Mouse (Mus musculus) adrenal gland, postnatal 10 days (tissue): ENCODE data around the gene Cks1b. TPM values are rescaled to one million over a fixed set of nuclear protein-coding genes. Genes with fewer than 3 reads are reported as not detected.
"Not testable (repeated sequence)": the region's sequence is repeated elsewhere in the genome, so short reads cannot be mapped to it uniquely, and the experiment has no call there.

Experiments used
- DNase-seq: peaks from one replicate; pipeline ENCODE4 v3.0.0; 2021; ENCODE audit warnings: mixed read lengths
- long read RNA-seq, 2 experiments: library from polyadenylated mRNA; stranded (forward); transcript quantifications; one replicate each; pipeline ENCODE4 v2.0.0; 2021
- total RNA-seq, 2 experiments: library from RNA; stranded (reverse); gene quantifications; 2 replicates each; pipeline ENCODE4 v1.2.3; 2021

The Cks1b gene
- 10 to 100 TPM; 39.8 to 43.2 TPM for total RNA-seq
- long read RNA-seq, experiment 1, transcript Cks1b-201 (3 exons, 849 nt): major isoform, 67 of 81 reads
- long read RNA-seq, experiment 1, partial matches to known transcripts: 10 of 81 reads
- long read RNA-seq, experiment 1, other reads (novel, unspliced or antisense): 4 of 81 reads
- long read RNA-seq, experiment 2, transcript Cks1b-201 (3 exons, 849 nt): major isoform, 32 of 46 reads
- long read RNA-seq, experiment 2, partial matches to known transcripts: 13 of 46 reads
- long read RNA-seq, experiment 2, other reads (novel, unspliced or antisense): 0 of 46 reads

DNA sequence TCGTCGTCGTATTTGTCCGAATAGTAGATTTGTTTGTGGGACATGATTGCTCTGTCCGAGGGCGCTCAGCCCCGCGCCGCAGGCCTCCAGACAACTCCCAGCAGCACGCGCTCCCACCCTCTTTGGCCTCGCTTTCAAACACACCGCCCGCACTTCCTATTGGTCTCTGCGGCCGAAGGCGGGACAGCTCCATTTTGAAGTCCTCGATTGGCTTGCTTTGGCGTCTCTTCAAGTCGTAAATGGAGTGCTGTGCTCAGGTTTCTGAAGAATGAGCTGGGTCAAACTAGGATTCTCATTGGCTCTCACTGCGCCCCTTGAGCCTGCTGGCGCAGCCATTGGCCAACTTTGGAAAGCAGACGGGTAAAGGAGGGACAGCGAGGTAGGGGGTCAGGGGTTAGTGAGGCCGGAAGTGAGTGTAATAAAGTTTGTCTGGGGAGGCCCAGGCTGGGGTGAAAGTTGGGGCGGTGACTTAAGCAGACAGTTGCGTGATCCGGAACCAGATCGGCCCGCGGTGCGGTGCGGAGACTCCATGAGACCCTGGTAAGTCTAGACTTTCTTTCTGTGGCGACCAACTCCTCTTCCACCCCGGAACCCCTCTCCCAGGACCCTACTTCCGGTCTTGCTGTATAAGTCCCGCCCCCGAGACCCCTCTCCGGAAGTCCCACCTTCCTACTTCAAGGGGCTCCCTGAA, at the start of gene Cks1b, which contains the start of gene Shc1:
Gene Cks1b, minus strand, starts transcription at position 214 of the 691 bp plus-strand sequence.
Gene Shc1, plus strand, starts transcription at position 274 of the 691 bp plus-strand sequence.
- peak; percentile 93 for DNase-seq

DNA sequence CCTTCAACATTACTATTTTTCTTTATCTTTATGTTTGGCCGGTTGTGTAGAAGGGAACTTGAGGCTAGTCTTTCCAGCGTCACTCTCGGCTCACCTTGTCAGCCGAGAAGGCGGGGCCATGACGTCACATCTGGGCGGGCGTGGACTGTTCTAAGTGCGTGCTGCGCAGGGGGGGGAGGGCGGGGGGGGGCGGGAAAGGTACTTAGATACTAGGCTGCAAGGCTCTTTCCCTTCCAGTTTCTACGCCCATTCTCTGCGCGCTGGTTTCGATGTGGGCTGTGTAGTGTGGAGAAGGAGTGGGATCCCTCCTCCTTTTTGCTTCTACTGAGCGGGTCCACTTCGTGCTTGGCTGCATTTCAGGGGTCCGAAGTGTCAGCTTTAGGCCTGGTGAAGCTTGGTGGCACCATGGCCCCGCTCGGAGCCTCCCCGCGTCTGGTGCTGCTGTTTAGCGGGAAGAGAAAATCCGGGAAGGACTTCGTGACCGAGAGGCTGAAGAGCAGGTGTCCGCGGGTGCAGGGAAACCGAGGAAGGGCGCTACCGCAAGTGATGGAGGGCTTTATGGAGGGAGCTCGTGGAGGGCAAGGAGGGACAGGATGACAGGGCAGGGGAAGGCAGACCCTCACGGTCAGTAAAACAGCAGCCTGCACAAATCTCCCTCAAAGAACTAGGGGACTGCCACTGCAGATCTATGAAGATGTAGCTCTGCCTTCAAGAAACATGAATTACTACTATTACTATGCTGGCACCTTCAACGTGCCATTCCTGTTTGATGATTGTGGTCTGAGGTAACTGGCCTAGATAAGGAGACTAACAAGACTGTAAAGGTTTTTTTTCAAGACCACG, 41.0 kb upstream of the Cks1b start:
- peak; percentile 96 for DNase-seq

DNA sequence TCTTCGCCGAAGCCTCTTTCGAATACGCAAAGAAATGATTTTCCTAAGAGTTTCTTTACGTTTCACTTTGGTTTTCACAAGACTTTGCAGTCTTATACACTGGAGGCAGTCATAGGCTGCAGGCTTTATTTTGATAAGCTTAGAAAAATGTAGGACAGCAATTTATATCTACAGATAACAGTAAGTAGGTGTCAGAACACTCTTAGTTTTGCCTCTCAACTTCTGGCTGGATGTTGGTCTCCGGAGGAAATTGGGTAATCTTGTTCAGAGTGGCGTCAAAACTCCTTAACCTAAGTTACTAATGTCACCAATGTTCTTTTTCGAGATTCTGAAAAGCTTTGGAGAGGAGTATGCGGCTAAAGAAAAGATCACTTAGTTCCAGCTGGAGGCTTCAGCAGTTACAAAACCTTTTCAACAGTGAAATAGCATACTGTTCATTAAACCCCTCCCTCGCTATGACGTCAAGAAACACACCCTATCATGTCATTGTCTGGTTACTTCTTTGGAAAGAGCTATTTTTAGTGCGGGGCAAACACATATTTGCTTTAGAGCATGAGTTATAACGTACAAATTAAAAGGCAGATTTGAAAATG, 40.3 kb upstream of the Cks1b start:
- DNase-seq: no peak

DNA sequence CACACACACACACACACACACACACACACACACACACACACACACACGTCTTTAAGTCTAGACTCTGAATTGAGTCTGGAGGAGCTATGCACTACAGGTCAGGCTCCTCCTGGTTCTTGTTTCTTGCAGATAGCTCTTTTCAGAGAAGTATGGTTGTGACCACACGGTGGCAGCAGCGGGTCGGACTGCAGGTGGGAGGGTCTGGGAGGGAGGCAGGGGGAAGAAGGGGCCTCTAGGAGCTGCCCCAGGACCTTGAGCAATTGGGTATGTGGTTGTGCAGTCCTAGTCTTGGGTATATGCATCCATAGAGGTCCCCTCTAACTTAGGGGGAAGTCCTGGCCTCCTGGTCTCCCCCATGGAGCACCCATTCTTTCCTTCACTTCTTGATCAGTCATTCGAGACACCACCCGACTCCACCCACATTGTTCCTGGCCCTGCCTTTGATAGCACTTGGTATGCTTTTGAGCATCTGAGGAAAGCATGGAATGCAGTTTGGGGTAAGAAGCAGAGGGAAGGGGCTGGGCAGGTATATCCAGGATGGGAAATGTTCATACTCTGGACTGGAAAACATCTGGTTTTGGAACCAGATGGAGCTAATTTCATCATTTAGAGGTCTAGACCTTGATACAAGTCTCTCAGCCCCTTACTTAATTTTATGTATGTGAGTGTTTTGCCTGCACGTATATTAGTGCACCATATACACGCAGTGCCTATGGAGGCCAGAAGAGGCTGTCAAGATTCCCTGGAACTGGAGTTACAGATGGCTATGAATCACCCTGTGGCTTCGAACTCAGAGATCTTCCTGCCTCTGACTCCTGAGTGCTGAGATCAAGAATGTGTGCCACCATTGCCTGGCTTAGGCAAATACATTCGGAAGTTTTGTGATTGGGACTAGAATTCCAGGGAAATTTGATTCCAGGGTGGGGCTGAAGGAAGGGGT, 38.8 kb upstream of the Cks1b start:
- DNase-seq: peak; percentile 83

DNA sequence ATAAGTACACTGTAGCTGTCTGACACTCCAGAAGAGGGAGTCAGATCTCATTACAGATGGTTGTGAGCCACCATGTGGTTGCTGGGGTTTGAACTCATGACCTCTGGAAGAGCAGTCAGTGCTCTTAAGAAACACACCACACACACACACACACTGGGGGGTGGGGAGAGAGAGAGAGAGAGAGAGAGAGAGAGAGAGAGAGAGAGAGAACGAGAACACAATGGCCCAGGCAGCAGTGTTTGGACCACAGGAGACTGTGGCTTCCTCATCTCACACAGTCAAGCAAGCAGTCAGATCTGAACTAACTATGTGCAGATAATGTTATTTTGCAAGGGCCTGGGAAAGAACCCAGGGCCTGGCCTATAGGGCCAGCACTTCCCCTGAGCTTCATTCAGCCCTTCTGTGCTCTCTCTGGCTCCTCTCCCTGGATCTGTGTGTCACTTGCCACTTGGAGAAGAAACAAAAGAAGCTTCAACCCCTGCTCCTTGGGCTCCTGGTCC, 37.7 kb upstream of the Cks1b start:
- DNase-seq: no peak

DNA sequence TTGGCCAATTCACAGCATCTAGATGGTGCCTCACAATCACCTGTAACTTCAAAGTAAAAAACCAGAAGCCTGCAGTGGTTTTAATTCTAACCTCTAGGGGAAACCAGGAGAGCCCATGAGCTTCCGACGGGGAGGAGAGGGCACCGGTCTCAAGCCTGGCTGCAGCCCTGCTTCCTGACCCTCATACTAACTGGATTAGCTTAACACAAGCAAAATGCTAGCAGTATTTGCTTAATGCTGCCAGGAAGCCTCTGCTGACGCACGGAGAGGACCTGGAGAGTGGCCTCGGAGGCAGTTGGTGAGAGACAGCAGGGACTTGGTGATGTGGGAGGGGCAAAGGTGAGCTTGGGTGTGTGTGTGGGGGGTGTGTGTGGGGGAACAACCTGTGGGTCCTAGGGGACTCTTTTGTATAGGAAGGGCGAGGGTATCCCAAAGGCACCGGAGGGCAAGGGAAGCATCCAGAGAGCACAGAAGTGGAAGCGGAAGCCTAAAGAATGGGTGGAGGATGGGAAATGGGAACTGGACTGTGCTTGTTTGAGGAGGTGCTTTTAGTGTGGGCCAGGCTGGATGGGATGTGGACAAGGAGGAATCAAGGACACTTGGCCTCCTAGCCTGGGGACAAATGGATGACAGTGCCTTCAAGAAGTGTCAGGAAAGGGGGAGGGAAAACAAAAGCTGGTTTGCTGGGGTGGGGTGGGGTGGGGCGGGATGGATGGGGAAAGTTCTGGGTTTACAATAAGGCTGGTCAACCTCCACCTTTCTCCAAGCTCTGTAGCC, 36.4 kb upstream of the Cks1b start, which contains the start of gene Pmvk:
Gene Pmvk, plus strand, starts transcription at position 141 of the 777 bp plus-strand sequence.
- DNase-seq: no peak

DNA sequence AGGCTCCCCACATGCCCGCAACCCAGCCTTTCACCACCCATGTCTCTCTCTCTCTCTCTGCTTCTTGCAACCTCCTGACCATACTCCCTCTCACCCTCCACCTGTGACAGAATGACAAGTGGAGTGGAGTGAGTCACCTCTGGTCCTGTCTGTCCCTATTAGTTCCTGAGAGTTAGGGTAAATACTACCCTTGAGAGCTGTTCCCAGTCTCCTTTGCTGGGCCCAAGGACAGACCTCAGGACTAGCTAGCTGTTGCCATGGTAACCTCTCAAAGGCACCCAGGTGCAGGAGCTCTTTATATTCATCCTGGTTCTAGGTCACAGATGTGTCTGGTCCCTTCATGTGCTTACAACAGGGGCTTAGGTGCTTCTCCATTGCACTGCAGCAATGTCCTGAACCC, 33.7 kb upstream of the Cks1b start:
- DNase-seq: no peak

DNA sequence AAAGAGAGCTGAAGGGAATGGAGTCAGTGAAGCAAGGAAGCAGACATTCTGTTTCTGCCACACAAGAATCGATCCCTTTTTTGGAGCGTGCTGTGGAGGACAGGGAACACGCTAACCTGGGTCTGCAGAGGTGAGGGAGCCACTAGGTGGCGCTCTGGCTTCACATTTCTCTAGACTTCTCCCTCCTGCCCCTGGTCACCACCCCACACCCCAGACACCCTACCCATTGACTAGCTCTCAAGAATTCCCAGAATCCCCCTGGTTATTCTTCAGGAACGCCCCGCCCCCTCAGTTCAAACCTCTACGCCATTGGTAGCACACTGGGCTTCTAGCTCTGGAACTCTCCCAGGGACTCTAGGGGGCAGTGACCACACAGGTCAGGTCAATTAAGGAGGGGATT, 31.4 kb upstream of the Cks1b start:
- DNase-seq: peak; percentile 81

DNA sequence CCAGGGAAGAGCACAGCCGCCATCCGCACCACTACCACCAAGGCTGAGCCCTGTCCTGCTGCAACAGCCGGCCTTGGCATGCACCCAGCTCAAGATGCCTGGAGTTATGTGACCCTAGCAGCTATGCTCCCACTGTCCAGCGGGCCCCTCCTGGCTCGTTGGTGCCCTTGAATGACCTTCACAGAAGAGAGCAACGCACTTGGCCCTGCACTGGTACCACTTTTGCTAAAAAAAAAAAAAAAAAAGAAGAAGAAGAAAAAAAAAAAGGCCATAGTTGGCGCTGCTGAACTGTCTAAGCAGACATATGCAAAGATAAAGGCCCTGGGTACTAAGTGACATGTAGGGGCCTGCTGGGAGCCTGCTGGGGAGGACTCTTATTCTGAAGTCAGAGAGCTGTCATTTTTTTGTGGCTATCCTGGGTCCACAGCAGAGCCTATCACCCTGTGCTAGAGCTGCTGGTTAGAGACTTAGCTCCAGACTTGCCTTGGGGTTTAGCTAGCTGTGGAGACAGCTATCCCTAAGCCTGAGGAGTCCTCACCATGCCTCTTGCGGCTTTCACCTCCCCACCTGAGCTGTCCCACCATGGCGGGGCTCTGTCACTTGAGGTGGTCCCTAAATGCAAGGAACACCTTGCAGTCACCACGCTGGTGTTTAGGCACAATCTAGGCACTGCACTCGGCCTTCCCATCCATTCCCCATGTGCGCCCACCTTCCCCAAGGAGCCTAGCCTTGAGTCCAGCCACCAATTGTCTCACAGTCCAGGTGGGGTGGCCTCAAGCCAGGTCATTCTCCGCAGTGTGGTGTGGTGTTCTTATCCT, 30.7 kb upstream of the Cks1b start:
- peak; percentile 83 for DNase-seq

DNA sequence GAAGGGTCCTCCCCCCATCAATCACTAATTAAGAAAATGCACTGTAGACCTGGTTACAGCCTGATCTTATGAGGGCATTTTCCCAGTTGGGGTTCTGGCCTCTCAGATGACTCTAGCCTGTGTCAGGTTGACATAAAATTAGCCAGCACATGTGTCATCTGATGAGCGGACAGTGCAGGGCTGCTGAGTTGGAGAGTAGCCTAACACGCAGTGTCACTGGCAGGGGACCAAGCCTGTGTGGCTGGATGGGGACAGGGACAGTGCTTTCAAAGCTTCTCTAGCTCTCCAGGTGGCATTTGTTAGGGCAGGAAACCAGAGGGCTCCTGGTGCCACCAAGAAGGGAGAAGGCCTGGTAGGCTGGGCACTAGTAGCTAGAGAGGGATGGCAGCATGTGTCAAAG, 22.5 kb upstream of the Cks1b start:
- DNase-seq: peak; percentile 64

DNA sequence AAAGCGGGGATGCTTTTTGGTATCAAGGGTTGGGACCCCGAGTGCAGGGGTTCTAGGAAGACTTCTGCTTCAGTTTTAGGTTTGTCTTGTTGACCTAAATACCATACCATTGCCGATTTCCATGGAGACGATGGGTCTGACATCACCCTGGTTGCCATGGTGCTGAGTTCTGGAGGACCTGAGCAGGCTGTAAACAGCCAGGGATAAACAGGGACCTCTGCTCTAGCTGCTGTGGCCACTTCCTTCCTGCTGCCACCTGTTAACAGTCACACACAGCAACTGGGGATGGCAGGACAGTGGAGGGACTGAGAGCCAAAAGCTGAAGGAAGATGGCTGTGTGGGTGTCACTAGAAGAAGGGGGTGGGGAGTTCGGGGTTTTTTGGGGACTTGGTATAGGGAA, 19.1 kb upstream of the Cks1b start:
- peak; percentile 40 for DNase-seq

DNA sequence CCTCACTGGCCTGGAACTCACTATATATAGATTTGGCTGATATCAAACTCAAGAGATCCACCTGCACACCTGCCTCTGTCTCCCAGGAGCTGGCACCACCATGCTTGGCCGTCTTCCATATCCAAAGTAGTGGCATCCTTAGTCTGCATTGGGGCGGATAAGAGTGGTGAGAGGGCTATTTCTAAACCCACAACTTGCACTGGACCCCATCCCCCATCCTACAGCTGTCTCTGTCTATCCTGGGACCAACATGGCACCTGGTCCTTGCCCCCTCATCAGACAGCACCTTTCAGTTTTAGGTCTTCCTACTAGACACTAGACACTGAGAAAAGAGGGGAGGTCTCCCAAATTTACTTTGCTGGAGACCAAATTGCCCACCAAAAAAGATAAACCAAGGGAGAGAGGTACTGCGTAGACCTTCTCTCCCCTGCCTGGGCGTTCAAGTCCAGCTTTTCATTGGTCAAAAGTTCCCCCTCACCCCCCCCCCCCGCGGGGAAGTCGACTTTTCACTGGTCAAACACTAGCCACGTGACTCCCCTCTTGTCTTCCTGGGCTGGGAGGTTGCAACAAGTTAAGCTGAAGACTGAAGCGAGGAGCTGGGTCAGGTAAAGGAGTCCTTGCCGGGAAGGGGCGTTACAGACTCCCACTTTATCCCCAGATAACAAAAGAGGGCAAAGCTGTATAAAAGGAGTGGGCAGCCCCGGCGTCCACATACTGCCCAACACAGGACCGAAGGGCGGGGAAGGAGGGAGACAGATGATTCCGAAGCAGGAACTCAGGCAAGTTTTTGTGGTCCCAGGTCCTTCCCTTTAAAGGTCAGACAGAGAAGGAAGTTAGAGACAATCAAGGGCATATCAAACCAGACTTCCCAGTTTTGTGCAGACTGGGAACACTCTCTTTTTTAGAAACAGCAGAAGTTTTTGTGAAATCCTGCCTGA, 18.3 kb upstream of the Cks1b start, which contains the start of gene Pbxip1:
Gene Pbxip1, plus strand, starts transcription at position 531 of the 938 bp plus-strand sequence.
- DNase-seq: peak; percentile 79

DNA sequence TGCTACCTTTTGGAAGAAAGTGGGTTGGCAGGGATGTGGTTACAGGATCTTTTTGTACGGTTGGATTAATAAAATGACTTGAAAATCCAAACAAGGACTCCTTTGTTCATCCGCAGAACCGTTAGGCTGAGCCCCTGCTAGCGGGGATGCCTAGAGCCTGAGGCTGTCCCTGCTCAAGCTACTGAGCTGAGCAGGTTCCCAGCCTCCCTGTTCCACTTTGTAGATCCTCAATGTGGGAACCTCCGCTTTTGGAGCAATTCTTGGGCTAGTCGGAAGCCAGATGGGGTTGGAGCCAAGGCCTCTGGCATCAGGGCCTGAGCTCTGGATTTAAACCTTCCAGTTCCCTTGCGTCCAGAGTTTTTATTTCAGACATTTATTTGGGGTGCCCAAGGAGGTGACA, 16.9 kb upstream of the Cks1b start:
- DNase-seq: no peak

DNA sequence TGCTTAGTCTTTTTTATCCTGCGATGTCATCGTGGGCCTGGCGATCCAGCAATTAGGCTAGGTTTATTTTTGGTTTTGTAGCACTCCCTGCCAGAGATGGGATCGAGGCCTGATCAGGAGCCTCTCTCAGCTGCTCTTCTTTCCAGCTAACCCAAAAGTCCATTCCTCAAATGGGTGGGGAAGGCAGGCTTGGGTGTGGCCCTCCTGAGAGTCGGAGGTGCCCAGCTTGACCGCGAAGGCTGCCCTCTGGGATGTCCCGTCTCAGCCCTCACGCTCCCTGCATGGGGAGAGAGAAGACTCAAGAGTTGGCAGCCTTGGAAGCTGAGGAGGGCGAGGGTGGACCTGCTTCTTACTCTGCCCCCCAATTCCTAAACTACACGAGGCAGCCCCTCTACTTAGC, 16.3 kb upstream of the Cks1b start:
- no peak for DNase-seq

DNA sequence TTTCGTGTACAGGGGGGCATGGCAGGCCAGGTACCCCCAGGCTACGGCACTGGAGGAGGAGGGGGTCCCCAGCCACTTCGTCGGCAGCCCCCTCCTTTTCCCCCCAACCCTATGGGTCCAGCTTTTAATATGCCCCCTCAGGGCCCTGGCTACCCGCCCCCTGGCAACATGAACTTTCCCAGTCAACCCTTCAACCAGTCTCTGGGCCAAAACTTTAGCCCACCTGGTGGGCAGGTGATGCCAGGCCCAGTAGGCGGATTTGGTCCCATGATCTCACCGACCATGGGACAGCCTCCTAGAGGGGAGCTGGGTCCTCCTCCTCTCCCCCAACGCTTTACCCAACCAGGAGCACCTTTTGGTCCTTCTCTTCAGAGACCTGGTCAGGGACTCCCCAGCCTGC, 14.4 kb upstream of the Cks1b start:
- no peak for DNase-seq

DNA sequence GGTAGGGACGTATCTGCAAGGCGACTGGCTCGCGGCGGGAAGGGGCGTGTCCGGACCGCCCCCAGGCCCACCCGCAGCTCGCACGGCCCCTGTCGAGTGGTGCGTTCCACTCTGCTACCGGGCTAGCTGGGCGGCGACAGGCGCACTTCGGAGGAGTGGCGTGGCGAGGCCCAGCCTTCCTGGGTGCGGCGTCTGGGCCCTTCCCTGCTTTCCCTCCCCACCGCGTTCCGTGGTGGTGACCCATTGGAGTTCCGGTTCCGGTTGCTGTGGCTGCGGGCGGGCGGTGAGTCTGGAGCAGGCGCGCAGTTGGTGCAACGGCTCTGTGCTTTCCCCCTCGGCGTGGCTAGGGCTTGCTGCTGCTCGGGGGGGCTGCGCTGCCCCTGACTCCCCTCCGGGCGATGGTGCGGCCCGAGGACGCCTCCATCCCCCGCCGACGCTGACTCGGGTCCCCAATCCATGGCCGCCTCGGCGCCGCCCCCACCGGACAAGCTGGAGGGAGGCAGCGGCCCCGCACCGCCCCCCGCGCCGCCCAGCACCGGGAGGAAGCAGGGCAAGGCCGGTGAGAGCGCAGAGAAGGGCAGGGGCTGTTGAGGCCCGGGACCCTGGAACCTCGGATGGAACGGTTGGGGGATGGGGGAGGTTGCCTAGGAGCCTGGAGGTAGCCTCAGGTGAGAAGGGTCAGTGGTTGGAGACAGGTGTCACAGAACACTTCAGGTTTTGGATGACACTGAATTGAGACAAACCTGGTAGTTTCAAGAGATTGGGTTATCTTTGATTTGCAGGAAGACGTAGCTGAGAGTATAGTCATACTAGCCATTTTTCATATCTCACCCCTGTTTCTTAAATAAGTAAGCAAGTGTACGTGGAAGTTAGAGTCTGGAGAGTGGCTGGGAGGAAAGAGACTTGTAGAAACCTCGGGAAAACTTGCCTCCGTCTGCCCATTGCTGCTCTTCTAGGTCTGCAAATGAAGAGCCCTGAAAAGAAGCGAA, 12.3 kb upstream of the Cks1b start, which contains the start of gene Pygo2:
Gene Pygo2, plus strand, starts transcription at position 44 of the 989 bp plus-strand sequence.
- DNase-seq: peak; percentile 97

DNA sequence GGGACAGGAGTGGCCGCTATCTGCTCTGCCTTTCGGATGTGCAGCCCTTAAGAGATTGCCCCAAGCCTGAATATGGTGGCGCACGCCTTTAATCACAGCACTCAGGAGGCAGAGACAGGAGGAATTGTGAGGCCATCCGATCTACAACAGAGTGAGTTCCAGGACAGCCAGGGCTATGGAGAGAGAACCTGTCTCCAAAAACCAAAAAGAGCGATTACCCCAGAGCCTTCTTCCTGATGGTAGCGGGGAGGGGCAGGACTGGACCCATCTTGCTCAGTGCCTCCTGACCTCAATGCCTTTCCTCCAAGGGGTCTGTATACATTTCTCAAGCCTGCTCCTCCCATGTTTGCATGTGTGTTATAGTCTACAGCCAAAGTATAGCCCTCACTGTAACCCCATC, 10.8 kb upstream of the Cks1b start:
- DNase-seq: not testable (repeated sequence)
